Mouse (Mus musculus): ENCODE results near the gene Troap.

DNA sequence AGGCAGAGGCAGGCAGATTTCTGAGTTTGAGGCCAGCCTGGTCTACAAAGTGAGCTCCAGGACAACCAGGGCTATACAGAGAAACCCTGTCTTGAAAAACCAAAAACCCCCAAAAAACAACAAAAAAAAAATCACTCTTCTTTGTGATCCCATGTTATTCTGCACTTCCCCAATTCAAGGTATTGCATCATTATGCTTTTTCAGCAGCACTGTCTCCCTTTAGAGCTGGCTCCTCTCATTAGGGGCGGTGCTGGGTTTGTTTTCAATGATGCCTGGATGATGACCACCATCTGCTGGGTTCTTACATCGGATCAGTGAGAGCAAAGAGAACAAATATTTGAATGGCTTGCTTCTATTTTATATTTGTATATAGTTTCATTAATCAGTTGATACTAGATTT lies 48.3 kb downstream of the Troap start:
- TF ChIP-seq CTCF (conservative IDR thresholded peaks at IDR 0.05; ENCODE audit: low read length) (no peak), POU5F1 (IDR thresholded peaks at IDR 0.05; ENCODE audit: borderline replicate concordance, low read length) (no peak), NANOG (IDR thresholded peaks at IDR 0.05; ENCODE audit: borderline replicate concordance, low read length) (no peak)

Data from E14TG2a.4 (cell line).